Mouse (Mus musculus): ENCODE data around the gene Ube2j1.
"Not testable (repeated sequence)": the region's sequence is repeated elsewhere in the genome, so short reads cannot be mapped to it uniquely, and the experiment has no call there.

Ube2j1 gene

DNA sequence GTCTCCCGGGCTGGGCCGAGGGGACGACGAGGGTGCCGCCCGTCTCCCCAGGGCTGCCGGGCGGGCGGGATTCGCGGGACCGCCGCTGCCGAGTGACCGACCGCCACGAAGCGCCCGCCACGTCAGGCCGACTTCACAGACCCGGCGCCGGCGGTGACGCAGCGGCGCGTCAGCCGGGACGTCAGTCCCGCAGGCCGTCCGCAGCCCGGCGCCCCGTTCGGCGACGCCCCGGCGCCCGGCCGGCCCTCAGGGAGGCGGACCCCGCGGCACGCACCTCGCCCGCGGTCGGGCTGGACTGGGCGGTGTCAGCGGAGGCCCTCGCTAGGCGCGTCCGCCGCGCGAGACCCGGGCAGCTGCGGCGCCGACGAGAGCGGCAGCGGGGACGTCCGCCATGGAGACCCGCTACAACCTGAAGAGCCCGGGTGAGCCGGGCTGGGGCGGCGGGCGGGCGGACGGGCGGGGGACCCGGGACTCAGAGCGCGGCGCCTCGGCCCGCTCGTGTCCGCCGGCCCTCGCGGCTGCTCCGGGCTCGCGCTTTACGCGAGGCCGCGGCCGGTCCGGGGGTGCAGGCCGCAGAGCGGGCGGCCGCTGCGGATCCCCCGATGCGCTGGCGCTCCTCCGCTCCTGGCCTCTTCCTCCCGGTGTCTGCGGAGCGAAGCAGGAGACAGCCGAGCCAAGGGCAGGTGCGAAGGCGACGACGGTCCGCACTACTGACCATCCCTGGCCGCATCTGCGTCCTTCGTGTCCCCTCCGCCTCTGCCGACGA lies at the start of gene Ube2j1:
Gene Ube2j1, plus strand, starts transcription at position 222 of the 766 bp plus-strand sequence.
- peak; percentile 73 for DNase-seq (ENCODE audit: low read depth, low spot score)

DNA sequence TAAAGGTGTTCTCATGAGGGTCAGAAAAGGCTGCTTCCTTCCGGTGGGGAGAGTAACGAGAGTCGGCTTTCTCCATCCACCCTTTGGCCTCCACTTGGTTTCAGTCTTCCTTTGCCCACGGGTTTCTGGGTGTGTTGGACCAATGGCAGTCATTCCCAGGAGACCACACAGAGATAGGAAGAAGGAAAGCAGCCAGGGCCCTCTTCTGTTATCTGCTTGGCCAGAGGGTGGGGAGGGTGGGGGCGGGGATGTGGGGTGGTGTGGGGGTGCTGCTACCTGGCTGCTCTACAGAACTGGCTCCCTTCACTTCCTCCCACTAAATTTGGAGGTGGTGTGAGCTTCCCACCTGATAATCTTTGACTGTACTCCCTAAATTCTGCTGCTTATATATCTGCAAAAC lies 49.6 kb upstream of the Ube2j1 start:
- no peak for DNase-seq (ENCODE audit: low read depth, low spot score)

DNA sequence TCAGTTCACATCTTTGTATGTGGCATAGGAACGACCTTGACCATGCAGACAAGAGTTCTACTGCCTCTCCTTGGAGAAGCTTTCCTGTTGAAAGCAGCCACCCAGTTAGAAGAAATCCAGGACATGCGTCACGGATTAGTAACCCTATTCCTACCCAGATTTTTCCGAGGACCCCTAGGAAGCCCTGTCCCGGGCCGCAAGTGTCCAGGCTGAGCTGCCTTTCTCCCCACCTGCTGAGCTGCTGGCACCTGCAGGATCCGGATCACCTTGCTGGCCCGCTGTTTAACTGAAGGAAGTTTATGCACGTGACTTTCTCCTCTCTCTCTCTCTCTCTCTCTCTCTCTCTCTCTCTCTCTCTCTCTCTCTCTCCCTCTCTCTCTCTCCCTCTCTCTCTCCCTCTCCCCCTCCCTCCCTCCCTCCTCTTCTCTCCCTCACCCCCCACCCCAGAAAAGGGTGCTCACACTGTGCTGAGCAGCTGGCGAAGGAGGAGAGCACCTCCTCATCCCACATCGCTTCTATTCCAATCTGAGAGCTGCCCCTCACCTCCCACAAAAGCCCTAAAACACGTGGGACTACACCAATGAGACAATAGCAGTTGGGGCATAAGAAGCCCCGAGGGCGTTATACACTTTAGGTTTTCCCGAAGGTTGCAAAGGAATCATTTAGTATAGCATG lies 49.0 kb upstream of the Ube2j1 start:
- DNase-seq (ENCODE audit: low read depth, low spot score): no peak

DNA sequence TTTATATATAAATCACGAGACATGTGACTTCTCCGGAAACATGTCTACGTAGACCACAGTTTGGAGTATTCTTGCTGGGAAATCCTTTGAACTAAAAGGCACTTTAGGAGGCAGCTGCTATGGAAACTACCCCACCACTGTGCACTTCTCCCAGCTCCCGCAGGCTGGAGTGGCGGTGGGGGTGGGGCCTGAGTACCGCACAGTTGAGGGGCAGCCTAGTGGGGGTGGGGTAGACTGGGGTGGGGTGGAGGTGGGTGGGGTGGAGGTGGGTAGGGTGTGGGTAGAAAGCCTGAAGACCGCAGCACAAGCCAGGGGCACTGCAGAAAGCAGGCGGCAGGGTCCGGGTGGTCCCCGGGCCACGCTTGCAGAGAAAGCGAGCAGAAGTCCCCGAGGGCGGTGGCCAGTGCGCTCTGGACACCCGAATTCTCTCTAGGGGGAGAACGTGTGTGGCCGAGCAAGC lies 48.5 kb upstream of the Ube2j1 start, which contains the start of gene Rragd:
Gene Rragd, plus strand, starts transcription at position 322 of the 460 bp plus-strand sequence.
- DNase-seq (ENCODE audit: low read depth, low spot score): no peak

DNA sequence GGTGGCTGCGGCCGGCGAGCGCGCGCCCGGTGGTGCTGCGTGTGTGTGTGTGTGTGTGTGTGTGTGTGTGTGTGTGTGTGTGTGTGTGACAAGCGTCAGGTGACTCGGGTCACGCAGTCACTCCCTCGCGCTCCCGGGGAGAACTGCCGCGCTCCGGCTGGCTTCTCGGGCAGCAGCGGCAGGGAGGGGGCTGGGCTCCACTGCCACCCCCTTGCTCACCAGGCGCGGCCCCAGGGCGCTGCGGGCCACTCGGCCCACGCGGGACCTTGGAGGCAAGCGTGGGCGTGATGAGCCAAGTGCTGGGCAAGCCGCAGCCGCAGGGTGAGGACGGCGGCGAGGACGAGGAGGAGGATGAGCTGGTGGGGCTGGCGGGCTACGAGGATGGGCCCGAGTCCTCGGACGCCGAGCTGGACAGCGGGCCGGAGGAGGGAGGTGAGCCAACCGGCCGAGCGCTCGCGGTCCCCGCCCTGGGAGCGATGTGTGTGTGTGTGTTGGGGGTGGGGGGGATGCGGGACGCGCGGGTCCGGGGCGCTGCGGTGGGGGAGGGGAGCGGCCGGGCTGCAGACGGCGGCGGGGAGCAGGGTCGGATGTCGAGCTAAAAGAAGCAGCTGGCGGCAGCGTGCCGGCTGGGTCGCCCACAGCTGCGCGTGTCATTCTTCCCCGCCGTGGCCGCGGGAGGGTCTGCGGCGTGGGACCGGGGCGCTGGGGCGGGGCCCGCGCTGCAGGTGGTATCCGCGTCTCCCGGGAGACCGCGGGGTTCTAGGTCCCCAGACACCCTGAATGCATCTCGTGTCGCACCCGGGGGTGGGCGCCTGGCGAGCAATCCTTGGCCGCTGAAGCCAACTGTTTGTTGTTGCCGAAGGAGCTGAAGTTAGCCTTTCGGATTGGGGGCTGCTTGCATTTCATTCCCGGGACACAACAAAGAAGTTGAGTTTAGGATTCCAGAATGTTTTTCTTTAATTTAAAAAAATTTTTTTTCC lies 47.8 kb upstream of the Ube2j1 start:
- no peak for DNase-seq (ENCODE audit: low read depth, low spot score)

DNA sequence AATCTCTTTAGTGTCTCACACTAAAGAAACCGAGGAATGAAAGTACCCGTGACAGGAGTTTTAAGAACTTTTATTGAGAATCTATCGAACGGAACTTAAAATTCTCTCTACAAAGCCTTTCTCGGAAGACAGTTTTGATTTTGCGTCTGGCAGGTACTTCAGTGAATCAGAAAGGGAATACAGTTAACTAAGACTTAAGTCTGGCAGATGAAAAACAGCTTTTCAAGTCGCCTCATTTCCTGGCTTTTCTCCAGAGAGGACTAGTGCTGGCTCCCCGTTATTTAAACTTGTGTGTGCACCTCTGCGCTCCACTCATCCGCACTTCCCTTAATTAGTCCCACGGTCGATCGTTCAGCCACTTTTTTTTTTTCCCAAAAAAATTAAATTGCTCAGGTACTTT lies 47.0 kb upstream of the Ube2j1 start:
- no peak for DNase-seq (ENCODE audit: low read depth, low spot score)

DNA sequence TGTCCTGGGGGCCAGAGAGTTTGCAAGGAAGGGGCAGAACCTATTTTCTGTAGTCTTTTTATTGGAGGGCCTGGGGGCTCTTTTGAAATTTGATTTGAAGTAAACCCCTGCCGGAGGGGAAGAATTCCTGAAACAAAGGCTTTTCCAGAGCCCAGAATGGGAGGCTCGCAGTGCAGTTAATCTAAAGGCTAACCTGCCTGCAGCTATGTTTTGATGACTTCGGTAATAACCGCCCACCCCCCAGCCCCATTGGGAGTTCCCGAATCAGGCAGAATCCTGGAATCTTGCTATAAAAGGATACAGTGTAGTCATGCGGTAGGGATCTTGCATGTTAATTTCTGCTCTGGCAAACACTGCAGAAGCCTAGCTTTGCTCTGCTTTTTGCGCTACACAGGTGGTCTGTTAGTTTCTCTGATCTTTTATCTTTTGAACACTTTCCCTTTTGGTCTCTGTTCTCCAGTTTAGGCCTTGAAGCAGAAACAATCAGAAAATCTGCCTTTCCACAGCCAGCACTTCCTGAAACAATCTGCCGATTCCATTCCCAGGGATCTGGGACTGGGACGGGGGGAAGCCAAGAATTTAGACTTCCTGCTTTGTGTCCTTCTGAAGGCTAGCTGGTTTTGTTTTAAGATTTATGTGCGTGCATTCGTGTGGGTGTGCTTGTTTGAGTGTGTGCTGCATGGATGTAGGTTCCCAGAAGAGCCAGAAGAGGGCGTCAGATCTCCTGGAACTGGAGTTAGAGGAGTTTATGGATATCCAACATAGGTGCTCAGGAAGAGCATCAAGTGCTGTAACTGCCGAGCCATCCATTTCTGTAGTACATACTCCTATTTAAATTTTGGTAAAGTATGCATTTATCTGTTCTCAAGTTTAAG lies 46.2 kb upstream of the Ube2j1 start:
- DNase-seq (ENCODE audit: low read depth, low spot score): no peak

DNA sequence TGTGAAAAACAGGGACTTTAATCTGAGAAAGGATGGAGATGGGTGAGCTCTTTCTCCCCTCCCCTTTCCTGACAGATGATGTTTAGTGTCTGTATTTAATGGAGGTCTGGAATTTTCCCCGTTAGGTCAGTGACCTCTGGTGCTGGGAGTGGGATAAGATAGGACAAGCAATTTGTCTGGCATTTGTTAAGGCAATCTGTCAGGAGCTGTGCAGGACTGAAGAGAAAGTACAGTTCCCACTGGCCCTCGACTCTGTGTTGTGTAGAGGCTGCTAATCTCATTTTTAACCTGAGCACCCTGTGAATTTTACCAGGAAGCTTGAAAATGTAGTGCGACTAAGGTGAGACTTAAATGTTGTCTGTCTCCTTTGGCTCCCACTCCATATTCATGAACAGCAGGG lies 45.5 kb upstream of the Ube2j1 start:
- DNase-seq (ENCODE audit: low read depth, low spot score): no peak

DNA sequence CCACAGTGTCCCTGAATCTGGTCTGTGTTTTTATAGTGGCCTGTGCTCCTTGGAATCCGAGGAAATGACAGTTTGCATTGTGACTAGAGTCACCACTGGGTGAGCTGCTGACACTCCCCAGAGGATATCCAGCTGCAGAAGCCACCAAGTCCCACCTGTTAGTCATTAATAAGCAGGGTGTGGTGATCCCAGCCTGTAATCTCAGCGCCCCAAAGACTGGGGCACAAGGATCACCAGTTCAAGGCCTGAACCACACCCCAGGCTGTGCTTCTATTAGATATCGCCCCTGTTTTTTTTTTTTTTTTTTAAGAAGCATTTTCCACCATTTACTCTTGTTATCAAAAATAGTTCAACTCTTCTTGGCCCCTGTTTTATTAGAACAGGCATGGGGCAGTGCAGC lies 44.2 kb upstream of the Ube2j1 start:
- peak; percentile 65 for DNase-seq (ENCODE audit: low read depth, low spot score)

DNA sequence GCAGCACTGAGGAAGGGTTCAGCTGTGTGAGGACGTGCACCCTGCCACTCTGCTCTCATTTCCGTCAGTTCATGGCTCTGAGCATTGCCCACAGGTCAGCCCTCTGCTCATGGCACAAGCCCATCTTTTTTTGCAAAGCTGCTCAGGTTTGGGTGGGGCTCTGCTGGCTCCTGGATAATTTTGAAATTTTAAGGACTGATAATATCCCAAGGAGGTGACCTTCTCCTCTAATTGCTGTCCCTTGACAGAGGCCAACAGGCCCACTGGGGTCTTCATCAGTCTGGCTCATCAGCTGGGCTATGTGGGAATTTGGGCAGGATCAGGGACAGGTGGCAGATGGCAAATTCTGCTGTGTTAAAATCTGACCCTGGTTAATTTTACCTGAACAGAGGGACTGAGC lies 41.9 kb upstream of the Ube2j1 start:
- DNase-seq (ENCODE audit: low read depth, low spot score): no peak

DNA sequence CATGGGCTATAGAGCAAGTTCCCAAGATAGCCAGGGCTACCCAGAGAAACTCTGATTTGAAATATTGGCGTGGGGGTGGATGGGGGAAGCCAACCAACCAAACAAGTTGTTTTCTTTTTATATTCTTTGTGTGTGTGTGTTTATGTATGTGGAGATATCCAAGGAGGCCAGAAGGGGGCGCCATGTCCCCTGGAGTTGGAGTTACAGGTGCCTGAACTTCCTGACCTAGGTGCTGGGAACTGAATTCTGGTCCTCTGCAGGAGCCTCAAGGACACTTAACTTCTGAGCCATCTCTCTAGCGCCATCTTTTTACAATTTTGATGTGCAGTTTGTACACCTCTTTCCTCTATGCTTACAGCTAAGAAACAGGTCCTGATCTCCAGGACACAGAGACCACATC lies 37.0 kb upstream of the Ube2j1 start:
- DNase-seq (ENCODE audit: low read depth, low spot score): no peak

DNA sequence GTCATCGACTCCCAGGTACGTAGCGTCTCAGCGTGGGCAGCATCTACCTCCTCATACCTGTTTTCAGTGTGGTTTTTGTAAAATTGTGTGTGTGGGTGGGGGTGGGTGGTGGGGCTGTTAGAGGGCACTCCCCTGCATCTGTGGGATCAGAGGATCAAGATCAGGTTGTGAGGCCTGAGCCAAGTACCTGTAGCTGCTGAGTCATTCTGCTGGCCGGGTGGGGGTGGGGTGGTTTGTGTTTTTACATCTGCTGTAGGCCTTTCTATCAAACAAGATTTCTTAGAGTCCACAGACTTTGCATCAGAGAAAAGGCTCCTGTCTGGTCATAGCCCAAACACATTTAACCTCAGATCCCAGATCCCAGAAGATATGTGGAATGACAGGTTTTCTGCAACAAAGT lies 35.1 kb upstream of the Ube2j1 start:
- DNase-seq (ENCODE audit: low read depth, low spot score): no peak

DNA sequence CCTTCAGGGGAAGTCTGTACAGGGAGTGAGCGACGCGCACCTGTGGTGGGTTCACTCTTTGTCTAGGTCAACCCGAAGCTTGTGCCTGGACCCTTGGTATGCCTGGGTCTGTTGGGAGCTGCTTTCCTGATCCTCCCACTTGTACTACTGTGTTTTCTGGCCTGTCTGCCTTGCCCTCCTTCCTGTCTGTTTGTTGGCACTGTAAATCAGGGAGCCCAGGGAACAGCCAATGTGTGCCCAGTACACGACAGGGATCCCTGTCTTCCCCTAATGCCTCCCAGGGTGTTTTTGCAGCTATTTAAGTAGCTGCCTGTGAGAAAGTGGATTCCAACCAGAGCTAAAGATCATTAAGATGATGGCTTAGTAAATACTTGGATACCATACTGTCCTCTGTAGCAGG lies 33.6 kb upstream of the Ube2j1 start:
- DNase-seq (ENCODE audit: low read depth, low spot score): no peak

DNA sequence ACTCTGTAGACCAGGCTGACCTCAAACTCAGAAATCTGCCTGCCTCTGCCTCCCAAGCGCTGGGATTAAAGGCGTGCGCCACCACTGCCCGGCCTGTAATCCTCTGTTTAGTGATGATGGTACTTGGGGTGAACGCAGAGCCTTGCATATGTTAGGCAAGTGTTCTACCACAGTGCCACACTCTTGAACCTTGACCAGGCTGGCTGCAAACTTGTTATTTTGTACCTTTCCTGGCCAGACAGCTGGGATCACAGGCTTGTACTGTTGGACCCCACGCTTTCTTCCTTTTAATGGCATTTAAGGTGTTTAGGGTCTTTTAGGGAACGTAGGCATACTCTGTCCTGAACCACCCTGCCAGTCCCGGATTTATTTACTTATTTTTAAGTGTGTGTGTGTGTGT lies 32.2 kb upstream of the Ube2j1 start:
- DNase-seq (ENCODE audit: low read depth, low spot score): no peak

DNA sequence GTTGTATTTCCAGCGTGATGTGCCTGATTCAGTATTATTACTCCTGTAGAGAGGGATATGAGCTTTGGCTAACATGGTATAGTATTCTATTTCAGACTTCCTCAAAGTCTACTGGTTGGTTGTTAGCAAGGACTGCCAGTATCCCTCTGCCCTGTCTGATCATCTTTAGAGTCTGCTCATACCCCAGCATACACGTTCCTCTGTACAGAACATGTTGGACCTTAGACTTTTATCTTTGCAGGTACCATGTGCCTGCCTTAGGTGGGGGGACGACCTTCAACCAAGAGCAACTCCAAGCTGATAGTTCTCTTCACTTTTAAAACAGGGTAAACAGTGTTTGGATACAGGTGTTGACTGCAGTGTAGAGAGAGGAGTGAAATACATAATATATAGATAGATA lies 29.1 kb upstream of the Ube2j1 start:
- no peak for DNase-seq (ENCODE audit: low read depth, low spot score)

DNA sequence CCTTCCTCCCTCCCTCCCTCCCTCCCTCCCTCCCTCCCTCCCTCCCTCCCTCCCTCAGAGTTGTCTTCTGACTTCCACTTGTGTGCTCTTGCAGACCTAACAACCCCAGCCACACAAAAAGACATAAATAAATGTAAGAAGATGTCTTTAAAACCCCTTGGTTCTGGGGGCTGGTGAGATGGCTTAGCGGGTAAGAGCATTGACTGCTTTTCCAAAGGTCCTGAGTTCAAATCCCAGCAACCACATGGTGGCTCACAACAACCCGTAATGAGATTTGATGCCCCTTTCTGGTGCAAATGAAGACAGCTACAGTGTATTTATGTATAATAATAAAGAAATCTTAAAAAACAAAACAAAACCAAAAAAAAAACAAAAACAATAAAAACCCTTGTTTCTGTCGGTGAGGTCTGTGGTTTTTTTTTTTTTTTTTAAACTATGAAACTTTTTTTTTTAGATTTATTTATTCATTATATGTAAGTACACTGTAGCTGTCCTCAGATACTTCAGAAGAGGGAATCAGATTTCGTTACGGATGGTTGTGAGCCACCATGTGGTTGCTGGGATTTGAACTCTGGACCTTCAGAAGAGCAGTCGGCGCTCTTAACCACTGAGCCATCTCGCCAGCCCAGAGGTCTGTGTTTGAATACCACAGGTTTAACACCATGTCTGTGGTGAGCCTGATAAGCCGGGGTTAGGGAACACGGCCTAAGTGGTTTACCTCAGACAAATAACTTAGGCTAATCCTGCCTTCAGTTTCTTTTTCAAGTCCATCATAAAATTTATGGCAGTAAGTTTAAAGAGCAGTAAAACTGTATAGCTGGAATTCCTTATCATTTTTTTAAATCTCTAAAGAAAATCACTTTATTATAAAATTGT lies 25.4 kb upstream of the Ube2j1 start:
- not testable (repeated sequence) for DNase-seq (ENCODE audit: low read depth, low spot score)

DNA sequence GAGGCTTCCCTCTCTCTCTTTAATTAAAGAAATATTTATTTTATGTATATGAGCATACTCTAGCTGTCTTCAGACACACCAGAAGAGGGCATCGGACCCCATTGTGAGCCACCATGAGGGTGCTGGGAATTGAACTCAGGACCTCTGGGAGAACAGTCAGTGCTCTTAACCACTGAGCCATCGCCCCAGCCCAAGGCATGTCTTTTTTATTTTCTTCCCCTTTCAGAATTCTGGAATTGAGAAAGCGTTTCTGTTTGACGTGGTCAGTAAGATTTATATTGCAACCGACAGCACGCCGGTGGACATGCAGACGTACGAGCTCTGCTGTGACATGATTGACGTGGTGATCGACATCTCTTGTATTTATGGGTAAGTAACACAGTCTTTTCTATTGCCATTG lies 24.4 kb upstream of the Ube2j1 start:
- no peak for DNase-seq (ENCODE audit: low read depth, low spot score)

DNA sequence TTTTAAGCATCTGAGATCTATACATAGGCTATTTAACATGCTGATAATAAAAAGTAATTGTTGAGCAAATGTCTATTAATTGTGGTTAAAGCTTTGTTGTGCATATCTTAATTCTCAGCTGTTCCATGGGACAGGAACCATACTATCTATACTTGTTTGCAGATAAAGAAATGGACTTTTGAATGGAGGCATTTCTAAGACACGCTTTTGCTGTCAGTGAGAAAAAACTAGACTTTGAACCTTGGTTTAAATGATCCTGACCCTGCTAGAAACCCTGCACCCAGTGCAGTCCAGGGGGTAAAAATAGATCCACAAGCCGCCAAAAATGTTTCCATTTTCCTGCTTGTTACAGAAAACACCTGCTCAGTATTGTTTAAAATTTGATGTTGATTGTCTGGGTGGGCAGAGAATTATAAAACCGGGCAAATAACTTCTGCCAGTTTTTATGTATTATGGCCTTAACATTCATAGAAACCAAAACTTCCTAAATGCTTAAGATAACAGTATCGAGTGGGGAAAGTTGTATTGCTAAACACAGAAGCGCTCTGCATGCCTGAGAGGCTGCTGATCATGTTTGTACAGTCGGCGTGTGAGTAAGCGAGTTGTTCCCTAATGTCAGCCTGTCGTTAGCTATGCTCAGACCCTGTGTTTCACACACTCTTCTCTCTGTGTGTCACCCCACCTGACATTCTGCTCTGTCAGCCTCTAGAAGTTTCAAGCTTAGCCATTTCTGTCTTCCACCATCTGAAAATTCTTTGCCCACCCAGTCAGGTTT lies 23.6 kb upstream of the Ube2j1 start:
- no peak for DNase-seq (ENCODE audit: low read depth, low spot score)

DNA sequence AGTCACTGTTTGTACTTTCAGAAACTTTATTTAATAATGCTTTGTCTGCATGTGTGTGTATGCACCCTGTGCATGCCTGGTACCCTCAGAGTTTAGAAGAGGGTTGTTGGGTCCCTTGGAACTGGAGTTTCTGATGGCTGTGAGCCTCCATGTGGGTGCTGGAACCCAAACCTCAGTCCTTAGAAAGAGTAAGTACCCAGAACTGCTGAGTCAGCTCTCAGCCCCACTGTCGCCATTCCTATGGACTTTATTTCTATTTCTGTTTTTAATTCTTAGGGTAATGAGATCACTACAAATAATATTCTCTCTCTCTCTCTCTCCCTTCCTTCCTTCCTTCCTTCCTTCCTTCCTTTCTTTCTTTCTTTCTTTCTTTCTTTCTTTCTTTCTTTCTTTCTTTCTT lies 21.1 kb upstream of the Ube2j1 start:
- DNase-seq (ENCODE audit: low read depth, low spot score): no peak

All from c-Kit-negative CD71-positive TER-119-positive erythroid progenitor cells, embryonic 14.5 days (primary cell).